Mouse (Mus musculus): Measurements from ENCODE around the gene St8sia1.

St8sia1 gene

DNA sequence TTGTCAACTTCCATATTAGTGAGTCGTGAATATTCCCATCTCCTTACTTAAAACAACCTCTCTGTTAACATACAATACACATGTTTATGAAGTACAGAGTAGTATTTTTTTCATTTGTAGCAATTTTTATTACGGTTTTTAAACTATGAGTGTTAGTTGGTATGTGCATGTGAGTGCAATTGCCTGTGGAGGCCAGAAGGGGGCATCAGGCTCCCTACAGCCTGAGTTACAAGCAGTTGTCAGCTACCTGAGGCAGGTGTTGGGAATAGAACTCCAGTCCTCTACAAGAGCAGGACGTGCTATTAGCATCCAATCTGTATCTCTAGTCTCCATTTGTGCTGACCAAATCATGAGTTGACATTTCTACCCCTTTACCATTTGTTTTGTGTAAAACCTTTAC is 19.8 kb downstream of the St8sia1 start:
- no peak for DNase-seq (ENCODE audit: low spot score in 2 of 2)

DNA sequence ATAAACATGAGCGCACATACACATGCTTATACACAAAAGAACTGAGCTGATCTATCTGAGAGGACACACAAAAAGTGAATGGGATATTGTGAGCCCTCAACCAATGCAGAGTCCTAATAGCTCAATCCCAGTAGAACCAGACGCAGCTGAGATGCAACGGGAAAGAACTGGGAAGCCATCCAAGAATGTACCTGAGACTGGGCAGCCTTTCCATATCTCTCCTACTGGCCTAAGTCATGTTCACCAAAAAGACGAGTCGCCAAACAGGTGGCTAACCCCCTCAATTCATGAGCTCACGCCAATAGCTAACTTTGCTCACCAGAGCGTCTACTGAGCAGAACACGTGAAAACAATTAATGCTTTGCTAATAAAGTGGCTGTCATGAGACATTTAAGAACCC is 20.8 kb downstream of the St8sia1 start:
- DNase-seq (ENCODE audit: low spot score in 2 of 2), result no peak

DNA sequence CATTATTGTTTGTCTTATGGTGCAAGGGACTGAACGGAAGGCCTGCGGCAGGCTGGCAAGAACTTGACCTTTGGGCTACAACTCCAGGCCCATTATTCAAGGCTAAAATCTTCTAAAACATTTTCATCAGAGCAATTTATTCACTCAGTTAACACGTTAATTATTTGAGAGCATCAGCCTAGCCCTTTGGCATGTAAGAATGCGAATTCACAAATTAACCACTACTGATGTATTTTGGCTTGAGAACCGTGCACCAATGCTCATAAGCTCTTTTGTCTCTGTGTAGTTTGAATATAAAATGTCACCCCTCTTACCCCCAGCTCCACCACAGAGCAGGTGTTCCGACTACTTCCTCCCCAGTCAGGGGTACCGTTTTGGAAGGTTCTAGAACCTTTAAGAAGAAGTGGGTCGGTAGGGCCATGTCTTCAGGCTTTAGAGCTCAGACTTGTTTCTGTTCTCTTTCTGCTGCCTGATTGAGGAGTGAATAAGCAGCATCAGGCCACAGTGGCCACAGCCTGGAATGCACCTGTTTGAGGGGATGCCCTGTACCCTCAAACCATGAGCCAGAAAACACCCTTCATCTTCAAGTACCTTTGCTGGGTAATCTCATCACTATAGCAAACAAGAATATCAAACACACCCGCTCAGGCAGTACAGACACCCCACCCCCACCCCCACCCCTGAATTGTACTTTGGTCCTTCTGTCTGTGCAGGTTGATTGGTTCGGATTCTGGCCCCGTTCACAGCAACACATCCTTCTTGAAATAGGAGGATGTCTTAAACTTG is 22.5 kb downstream of the St8sia1 start:
- no peak for DNase-seq (ENCODE audit: low spot score in 2 of 2)

GRCm38 (mm10) chr6:142941078-142941477 is 23.2 kb downstream of the St8sia1 start:
- DNase-seq (ENCODE audit: low spot score in 2 of 2), result no peak

- DNase-seq (ENCODE audit: low spot score in 2 of 2), result no peak
These were observed 25.5 kb downstream of the St8sia1 start for GRCm38 (mm10) chr6:142938549-142939345.

DNA sequence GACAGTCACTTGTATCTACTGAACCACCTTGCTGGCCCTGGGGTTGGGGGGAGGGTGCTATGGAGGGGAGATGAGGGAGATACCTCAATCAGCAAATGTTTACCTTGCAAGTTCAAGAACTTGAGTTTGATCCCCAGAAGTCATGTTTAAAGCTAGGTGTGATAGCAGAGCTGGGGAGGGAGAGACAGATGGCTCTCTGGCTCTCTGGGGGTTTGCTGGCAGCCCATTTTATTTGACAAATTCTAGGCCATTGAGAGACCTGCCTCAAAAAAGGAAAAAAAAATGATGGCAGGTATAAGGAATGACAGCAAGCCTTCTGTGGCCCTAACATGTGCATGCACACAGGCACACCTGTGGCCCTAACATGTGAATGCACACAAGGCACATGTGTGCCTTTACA is 26.2 kb downstream of the St8sia1 start:
- no peak for DNase-seq (ENCODE audit: low spot score in 2 of 2)

- DNase-seq (ENCODE audit: low spot score in 2 of 2), result no peak
These were observed 31.7 kb downstream of the St8sia1 start for GRCm38 (mm10) chr6:142932582-142932981.

GRCm38 (mm10) chr6:142932144-142932543 is 32.1 kb downstream of the St8sia1 start:
- no peak for DNase-seq (ENCODE audit: low spot score in 2 of 2)

DNA sequence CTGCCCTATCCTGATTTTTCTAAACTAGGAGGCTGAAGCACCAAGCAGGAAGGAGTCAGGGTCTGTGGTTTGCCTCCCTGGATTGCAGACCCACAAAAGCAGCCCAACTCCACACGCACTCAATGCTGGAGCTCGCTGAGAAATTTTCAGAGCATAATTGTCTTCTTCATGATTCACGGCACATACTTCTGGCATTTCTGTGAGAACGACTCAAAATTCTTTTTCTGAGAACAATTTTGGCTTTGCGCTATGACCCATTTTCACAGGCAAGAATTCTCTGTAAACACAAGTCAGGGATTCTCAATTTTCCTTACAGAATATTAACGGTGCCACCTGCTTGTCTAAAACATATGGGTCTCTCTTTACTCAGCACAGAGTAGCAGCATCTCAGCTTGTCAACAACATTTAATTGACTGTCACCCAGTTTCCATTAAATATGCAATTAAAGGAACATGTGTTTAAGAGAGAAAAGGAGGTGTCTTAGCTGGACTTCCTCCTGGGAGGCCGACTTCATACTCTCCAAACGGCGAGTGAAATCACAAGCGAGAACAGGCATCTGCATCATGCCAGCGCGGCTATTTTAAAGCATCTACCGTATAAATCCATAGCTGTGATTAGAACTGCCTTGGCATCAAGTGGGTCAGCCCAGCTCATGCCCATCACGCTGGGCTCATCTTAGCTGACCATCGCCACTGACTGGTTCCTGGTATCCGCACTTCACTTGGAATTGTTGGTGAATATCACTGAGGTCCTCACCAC is 35.5 kb downstream of the St8sia1 start:
- no peak for DNase-seq (ENCODE audit: low spot score in 2 of 2)

DNA sequence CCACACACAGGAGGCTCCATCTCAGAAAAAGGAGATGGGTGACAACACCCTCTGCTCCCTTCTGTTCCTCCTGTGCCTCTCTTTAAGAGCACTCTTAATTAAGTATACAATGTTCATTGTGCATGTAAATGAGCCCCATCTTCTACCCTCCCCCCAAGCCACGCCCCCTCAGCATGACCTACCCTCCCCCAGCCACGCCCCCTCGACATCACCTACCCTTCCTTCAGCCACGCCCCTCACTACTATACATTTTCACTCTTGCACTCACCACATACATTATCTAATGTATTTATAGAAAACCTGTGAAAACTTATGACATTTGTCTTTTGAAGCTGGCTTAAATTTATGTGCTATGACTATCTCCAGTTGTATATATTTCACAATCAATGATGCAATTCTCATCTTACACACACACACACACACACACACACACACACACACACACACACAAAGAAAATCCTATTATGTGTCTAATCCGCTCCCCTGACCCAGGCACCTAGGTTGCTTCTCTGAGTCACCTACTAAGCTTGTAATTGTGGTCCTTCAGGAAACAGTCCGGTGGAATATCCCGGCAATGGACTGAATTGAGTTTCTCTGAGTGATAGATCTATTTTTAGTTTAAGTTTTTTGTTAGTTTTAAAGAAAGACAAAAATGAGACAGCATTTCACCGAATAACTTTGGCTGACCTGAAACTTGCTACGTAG is 37.2 kb downstream of the St8sia1 start:
- DNase-seq (ENCODE audit: low spot score in 2 of 2), result no peak

GRCm38 (mm10) chr6:142925921-142926320 is 38.3 kb downstream of the St8sia1 start:
- no peak for DNase-seq (ENCODE audit: low spot score in 2 of 2)

GRCm38 (mm10) chr6:142925374-142925773 is 38.9 kb downstream of the St8sia1 start:
- no peak for DNase-seq (ENCODE audit: low spot score in 2 of 2)

DNA sequence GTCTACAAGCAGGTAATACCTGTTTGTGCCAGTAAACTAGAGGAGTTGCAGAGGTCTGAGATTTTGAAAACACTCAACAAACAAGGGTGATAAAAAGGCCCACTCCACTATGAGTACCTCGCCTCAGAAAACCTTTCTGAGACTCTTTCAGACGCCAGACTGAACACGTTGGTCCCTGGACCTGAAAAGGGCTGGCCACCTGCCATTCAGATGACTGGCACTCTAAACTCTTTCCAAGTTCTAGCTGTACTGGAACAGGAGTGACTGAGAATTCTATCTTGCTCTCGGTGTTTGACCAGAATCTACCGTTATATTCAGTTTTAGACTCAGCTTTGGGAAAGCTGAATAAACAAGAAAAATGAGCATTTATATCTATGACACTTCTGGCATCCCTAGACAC is 43.4 kb downstream of the St8sia1 start:
- DNase-seq (ENCODE audit: low spot score in 2 of 2), result no peak

- DNase-seq (ENCODE audit: low spot score in 2 of 2), result no peak
These were observed 45.6 kb downstream of the St8sia1 start for GRCm38 (mm10) chr6:142918691-142919090.

GRCm38 (mm10) chr6:142917471-142917901 is 46.8 kb downstream of the St8sia1 start:
- DNase-seq (ENCODE audit: low spot score in 2 of 2), result no peak

DNA sequence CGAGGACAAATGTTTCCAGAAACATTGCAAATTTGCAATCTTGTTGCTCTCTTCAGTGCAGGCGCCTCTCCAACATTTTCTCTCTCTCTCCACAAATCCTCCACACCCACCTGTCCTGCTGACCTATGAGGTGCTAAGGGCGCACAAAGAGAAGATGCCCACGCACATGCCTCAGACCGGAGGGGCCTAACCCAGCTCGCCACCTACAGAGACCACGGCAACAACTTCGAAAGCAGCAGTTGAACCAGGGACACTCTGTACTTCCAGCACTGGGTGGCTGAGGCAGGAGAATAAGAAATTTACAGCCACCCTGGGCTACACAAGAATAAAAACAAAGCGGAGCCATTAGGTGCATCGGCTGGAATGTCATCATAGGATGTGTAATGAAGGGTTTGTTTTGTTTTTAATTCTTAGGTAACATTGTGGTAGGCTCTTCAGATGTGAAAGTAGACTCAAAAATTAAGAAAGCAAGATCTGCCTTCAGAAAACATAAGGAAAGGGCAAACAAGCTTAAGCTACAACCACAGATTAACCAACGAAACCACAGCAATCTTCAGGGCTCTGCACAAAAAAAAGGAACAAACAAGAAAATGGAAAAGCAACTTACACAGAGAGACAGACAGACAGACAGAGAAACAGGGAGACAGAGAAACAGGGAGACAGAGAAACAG is 47.8 kb downstream of the St8sia1 start:
- no peak for DNase-seq (ENCODE audit: low spot score in 2 of 2)

- no peak for DNase-seq (ENCODE audit: low spot score in 2 of 2)
These were observed 48.8 kb downstream of the St8sia1 start for GRCm38 (mm10) chr6:142915464-142915863.

GRCm38 (mm10) chr6:142914676-142915075 is 49.6 kb downstream of the St8sia1 start:
- DNase-seq (ENCODE audit: low spot score in 2 of 2), result no peak

DNA sequence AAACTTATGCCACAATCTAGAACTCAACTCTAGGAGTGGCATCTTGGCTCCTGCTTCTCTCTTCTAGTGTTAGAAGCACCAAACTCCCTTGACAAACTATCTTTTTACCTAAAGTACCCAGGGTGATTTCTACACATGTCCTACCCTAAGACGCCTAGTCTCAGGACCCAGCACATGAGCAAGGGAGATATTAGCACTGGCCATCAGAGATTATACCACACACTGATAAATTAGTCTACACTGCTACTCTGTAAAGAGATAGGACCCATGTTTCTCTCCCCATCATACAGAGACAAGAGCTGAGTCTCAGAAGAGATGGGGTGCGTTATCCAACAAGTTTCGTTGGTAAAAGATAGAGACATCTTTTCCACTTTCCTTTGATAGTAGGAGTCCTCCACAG is 53.0 kb downstream of the St8sia1 start:
- no peak for DNase-seq (ENCODE audit: low spot score in 2 of 2)

DNA sequence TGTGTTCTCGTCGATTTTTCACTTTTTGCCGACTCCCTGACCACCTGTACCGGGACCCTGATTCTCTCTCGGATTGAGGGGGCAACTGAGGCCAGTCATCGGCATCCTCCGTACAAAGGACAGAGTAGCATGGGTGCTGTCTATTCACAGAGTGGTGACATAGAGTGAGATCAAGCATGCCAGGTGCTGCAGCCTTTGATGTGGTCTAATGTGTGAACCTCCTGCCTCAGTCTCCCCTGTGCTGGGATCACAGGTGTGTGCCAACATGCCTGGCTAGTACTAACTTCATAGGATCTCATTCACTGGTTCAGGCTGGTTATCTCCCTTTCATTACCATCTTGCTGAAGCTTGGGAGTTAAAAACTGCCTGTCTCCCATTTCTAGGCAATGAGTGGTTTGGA is 53.5 kb downstream of the St8sia1 start:
- DNase-seq (ENCODE audit: low spot score in 2 of 2), result no peak

DNA sequence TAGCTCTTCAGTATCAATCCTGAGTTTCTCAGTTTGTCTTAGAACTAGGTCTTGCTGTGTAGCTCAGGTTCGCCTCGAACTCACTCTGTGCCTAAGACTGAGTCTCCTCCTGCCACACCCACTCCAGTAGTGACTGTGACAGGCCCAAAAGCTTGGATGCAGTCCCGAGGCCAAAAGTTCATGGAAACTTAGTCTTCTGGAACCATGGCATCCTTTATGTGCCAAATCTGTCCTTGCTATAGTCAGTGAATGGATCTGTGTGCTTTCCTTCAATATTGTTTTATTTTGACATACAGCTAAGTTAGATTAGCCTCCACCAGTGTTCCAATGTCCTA is 54.5 kb downstream of the St8sia1 start:
- DNase-seq (ENCODE audit: low spot score in 2 of 2), result no peak

Data from spleen, postnatal 10 days (tissue).